Mouse (Mus musculus): ENCODE measurements around the gene Ttf2.

DNA sequence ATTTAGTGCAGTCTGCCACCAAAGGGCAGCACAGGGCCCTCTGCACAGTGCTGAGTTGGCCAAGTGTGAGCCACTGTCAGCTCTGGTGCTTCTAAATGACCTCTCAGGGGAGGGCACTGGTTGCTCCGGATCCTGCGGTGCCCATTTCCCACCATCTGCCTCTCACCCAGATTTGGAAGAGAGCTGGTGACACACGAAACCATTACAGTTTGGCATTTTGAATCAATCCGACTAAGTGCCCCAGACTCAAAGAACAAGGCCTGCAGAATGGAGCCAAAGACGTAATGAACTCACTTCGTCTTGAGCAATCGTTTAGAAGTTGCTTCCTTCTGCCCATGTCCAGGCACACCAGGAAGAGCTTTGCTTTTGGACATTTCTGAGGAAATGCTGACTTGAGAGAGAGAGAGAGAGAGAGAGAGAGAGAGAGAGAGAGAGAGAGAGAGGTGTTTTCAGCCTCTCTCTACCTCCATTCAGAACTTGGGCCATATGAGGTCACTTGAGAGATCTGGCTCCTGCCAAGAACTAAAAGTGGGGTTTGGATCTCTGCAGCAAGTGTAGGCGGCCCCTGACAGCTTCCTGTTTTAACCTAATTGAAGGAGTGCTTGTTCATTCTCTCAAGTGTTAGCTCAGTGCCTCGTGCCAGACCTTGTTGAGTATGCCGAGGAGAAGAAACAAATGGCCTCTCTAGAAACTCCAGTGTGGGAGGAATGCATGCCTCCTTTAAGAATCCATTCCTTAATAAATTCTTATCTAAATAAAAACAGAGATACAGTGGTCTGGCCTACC lies 28.5 kb upstream of the Ttf2 start:
- TF ChIP-seq FLI1 (IDR thresholded peaks at IDR 0.05; ENCODE audit: low read length) (no peak), GATA1 (IDR thresholded peaks at IDR 0.05; ENCODE audit: borderline replicate concordance, low read length) (no peak)

Data from megakaryocyte, embryonic 14.5 days (primary cell).